Mouse (Mus musculus): ENCODE measurements at regions not wholly inside any gene's neighbourhood (a gene's known extent, or its start where the extent isn't known, plus 50 kb on each side); places are given as distances from the start of the nearest gene placed in this dataset.

DNA sequence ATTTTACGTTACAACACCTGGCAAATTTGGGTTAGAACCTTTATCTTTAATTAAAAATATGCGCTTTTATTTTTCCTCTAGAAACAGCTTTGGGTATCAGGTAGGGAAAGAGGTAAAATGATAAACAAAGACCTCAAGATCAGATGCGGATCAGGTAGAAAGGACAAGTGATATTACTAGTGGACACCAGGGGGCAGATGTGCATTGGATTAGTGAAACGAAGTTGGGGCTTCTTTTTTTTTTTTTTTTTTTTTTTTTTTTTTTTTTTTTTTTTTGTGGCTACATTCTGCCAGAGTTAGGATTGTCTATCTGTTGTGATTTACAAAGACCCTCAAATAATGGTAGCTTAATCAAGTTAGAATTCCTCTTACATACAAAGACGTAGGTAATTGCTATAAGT, 153.8 kb downstream of the Cd109 start:
- Histone ChIP-seq H3K36me3 (ENCODE audit: control insufficient read depth, insufficient read depth, low read length, poor library complexity, severe bottlenecking) (no peaks in the 10 kb centered on the region), H3K4me1 (ENCODE audit: control insufficient read depth, insufficient read depth, low read length) (no peaks in the 10 kb centered on the region), H3K27ac (ENCODE audit: insufficient read depth, low read length) (no peak overlapping the region), H3K27me3 (ENCODE audit: control insufficient read depth, insufficient read depth, low read length, poor library complexity, severe bottlenecking) (no peaks in the 10 kb centered on the region), H3K9ac (ENCODE audit: low read depth, poor library complexity, severe bottlenecking) (no peak overlapping the region), H3K4me3 (ENCODE audit: low read depth, low read length) (no peak overlapping the region), H3K9me3 (replicated peaks; ENCODE audit: control insufficient read depth, insufficient read depth, low read length, poor library complexity, severe bottlenecking) (no peaks in the 10 kb centered on the region)
- TF ChIP-seq EP300 (IDR thresholded peaks at IDR 0.05; ENCODE audit: insufficient read depth, low read depth, low read length) (no peak), CTCF (IDR thresholded peaks at IDR 0.05; ENCODE audit: low read depth, low read length) (no peak), POLR2A (IDR thresholded peaks at IDR 0.05; ENCODE audit: insufficient read depth, low read length) (no peak)

DNA sequence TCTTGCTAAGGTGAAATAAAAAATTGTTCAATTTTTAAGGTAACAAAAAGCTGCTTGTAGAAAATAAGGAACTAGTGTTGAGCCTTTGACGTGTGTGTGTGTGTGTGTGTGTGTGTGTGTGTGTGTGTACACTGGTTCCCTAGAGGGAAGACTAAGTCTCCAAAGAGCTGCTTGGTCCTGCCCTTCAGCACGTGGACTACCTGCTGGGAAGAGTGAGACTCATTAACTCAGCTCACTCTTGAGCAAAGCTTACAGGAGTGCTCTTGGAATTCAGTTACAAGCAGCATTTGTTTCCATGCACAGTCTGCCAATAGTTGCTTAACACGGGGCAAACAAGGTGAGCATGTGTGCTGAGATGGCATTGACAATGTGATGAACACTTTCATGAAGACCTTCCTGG, 158.6 kb downstream of the Cd109 start:
- no peak overlapping the region for H3K9ac ChIP-seq (ENCODE audit: low read depth, poor library complexity, severe bottlenecking)
- H3K27ac ChIP-seq (ENCODE audit: insufficient read depth, low read length) = no peak overlapping the region
- TF ChIP-seq CTCF (IDR thresholded peaks at IDR 0.05; ENCODE audit: low read depth, low read length) = no peak
- no peak for TF ChIP-seq EP300 (IDR thresholded peaks at IDR 0.05; ENCODE audit: insufficient read depth, low read depth, low read length)
- no peak for TF ChIP-seq POLR2A (IDR thresholded peaks at IDR 0.05; ENCODE audit: insufficient read depth, low read length)
- no peaks in the 10 kb centered on the region for H3K4me1 ChIP-seq (ENCODE audit: control insufficient read depth, insufficient read depth, low read length)
- H3K4me3 ChIP-seq (ENCODE audit: low read depth, low read length) = no peak overlapping the region
- H3K27me3 ChIP-seq (ENCODE audit: control insufficient read depth, insufficient read depth, low read length, poor library complexity, severe bottlenecking) = no peaks in the 10 kb centered on the region
- no peaks in the 10 kb centered on the region for H3K36me3 ChIP-seq (ENCODE audit: control insufficient read depth, insufficient read depth, low read length, poor library complexity, severe bottlenecking)
- no peaks in the 10 kb centered on the region for H3K9me3 ChIP-seq (replicated peaks; ENCODE audit: control insufficient read depth, insufficient read depth, low read length, poor library complexity, severe bottlenecking)

DNA sequence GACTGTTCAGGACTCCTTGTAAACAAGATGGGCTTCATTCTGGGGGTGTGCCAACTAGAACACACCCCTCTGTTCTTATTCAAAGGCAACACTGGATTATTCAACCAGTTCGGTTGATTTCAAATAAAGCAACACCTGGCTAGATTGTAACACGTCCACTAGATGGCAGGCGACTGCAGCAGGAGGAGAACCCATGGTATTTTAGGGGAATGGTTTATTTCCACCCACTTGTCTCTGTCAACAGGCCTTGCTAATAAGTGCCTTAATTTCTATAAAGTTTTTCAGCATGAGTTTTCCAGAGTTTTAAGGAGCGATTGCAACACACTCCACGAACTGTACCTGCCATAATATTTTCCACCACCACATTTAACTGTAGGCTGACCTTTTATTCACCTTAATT, 160.1 kb downstream of the Cd109 start:
- Histone ChIP-seq H3K36me3 (ENCODE audit: control insufficient read depth, insufficient read depth, low read length, poor library complexity, severe bottlenecking) (no peaks in the 10 kb centered on the region), H3K4me3 (ENCODE audit: low read depth, low read length) (no peak overlapping the region), H3K9me3 (replicated peaks; ENCODE audit: control insufficient read depth, insufficient read depth, low read length, poor library complexity, severe bottlenecking) (no peaks in the 10 kb centered on the region), H3K4me1 (ENCODE audit: control insufficient read depth, insufficient read depth, low read length) (no peaks in the 10 kb centered on the region), H3K27ac (ENCODE audit: insufficient read depth, low read length) (no peak overlapping the region), H3K9ac (ENCODE audit: low read depth, poor library complexity, severe bottlenecking) (no peak overlapping the region), H3K27me3 (ENCODE audit: control insufficient read depth, insufficient read depth, low read length, poor library complexity, severe bottlenecking) (no peaks in the 10 kb centered on the region)
- TF ChIP-seq CTCF (IDR thresholded peaks at IDR 0.05; ENCODE audit: low read depth, low read length) (no peak), EP300 (IDR thresholded peaks at IDR 0.05; ENCODE audit: insufficient read depth, low read depth, low read length) (no peak), POLR2A (IDR thresholded peaks at IDR 0.05; ENCODE audit: insufficient read depth, low read length) (no peak)

DNA sequence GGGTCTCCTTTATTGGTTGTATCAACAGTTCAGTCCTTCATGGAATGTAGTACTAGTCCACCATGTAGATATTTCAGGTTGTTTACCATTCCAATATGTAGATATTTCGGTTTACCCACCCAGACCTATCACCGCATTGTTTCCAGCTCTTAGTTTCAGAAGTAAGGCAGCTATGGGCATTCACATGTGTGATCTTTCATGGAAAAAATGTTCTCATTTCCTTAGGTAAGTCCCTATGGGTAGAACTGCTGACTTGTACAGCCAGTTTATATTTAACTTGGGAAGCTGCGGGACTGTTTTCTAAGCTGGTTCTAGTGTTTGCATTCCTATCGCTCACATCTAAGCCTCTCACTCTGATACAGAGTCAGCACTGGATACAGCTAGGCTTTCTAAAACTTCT, 165.2 kb downstream of the Cd109 start:
- Histone ChIP-seq H3K27ac (ENCODE audit: insufficient read depth, low read length) (no peak overlapping the region), H3K27me3 (ENCODE audit: control insufficient read depth, insufficient read depth, low read length, poor library complexity, severe bottlenecking) (no peaks in the 10 kb centered on the region), H3K9me3 (replicated peaks; ENCODE audit: control insufficient read depth, insufficient read depth, low read length, poor library complexity, severe bottlenecking) (no peaks in the 10 kb centered on the region; the same call in 1 of the 2 replicates), H3K4me1 (ENCODE audit: control insufficient read depth, insufficient read depth, low read length) (no peaks in the 10 kb centered on the region), H3K4me3 (ENCODE audit: low read depth, low read length) (no peak overlapping the region), H3K9ac (ENCODE audit: low read depth, poor library complexity, severe bottlenecking) (no peak overlapping the region), H3K36me3 (ENCODE audit: control insufficient read depth, insufficient read depth, low read length, poor library complexity, severe bottlenecking) (no peaks in the 10 kb centered on the region)
- TF ChIP-seq EP300 (IDR thresholded peaks at IDR 0.05; ENCODE audit: insufficient read depth, low read depth, low read length) (no peak), CTCF (IDR thresholded peaks at IDR 0.05; ENCODE audit: low read depth, low read length) (no peak)

DNA sequence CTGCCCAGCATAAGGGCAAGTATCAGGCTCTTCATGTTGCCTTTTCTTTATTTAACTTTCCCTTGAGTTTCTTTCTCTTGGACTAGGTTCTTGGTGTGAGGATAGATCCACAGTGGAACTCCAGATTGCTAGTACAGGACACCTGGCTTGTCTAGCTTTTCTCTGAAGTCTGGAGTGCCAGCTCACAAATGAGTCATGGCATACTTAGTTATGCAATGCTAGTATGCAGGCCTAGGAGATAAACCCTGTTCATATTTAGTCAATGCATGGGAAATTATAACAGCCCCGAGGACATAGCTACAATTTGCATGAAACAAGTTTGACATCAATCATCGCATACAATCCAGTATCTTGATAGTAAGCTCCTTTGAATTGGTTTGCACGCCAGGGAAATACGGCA, 167.0 kb downstream of the Cd109 start:
- Histone ChIP-seq H3K9ac (ENCODE audit: low read depth, poor library complexity, severe bottlenecking) (no peak overlapping the region), H3K27ac (ENCODE audit: insufficient read depth, low read length) (no peak overlapping the region), H3K9me3 (replicated peaks; ENCODE audit: control insufficient read depth, insufficient read depth, low read length, poor library complexity, severe bottlenecking) (no peaks in the 10 kb centered on the region; the same call in 1 of the 2 replicates), H3K4me1 (ENCODE audit: control insufficient read depth, insufficient read depth, low read length) (no peaks in the 10 kb centered on the region), H3K4me3 (ENCODE audit: low read depth, low read length) (no peak overlapping the region), H3K27me3 (ENCODE audit: control insufficient read depth, insufficient read depth, low read length, poor library complexity, severe bottlenecking) (no peaks in the 10 kb centered on the region), H3K36me3 (ENCODE audit: control insufficient read depth, insufficient read depth, low read length, poor library complexity, severe bottlenecking) (no peaks in the 10 kb centered on the region)
- TF ChIP-seq POLR2A (IDR thresholded peaks at IDR 0.05; ENCODE audit: insufficient read depth, low read length) (no peak), CTCF (IDR thresholded peaks at IDR 0.05; ENCODE audit: low read depth, low read length) (no peak), EP300 (IDR thresholded peaks at IDR 0.05; ENCODE audit: insufficient read depth, low read depth, low read length) (no peak)

DNA sequence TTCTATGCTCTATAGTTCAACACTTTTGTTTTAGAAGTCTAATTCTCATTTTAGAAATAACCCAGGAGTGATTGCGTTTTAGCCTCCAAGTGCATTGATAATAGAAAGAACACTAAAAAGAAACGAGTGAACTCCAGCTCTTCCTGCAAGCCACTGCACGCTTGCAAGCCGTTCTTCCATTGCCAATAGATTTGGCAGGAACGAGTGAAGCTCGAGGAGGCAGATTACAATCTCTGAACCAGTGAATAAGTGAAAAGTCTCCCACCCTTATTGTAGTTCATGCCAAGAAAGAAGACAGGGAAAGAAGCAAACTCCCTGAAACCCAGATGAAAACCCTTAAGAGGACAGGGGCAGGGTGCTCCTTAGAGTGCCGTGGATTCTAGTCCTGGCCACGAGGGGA, 167.5 kb downstream of the Cd109 start:
- Histone ChIP-seq H3K4me3 (ENCODE audit: low read depth, low read length) (no peak overlapping the region), H3K27ac (ENCODE audit: insufficient read depth, low read length) (no peak overlapping the region), H3K4me1 (ENCODE audit: control insufficient read depth, insufficient read depth, low read length) (no peaks in the 10 kb centered on the region), H3K36me3 (ENCODE audit: control insufficient read depth, insufficient read depth, low read length, poor library complexity, severe bottlenecking) (no peaks in the 10 kb centered on the region), H3K9me3 (replicated peaks; ENCODE audit: control insufficient read depth, insufficient read depth, low read length, poor library complexity, severe bottlenecking) (no peaks in the 10 kb centered on the region; the same call in 1 of the 2 replicates), H3K9ac (ENCODE audit: low read depth, poor library complexity, severe bottlenecking) (no peak overlapping the region), H3K27me3 (ENCODE audit: control insufficient read depth, insufficient read depth, low read length, poor library complexity, severe bottlenecking) (no peaks in the 10 kb centered on the region)
- no peak for TF ChIP-seq CTCF (IDR thresholded peaks at IDR 0.05; ENCODE audit: low read depth, low read length)
- no peak for TF ChIP-seq POLR2A (IDR thresholded peaks at IDR 0.05; ENCODE audit: insufficient read depth, low read length)
- TF ChIP-seq EP300 (IDR thresholded peaks at IDR 0.05; ENCODE audit: insufficient read depth, low read depth, low read length) = no peak

Measured in ES-Bruce4 (cell line).